Mouse (Mus musculus) embryonic facial prominence, embryonic 12.5 days (tissue): ENCODE results near the gene Tcf12. TPM values are rescaled to one million over a fixed set of nuclear protein-coding genes. Genes with fewer than 3 reads are reported as not detected.

Experiments used
- ATAC-seq: fragments of 200-750 bp; cut with Nextera tagmentation; 2 replicates; pipeline ENCODE4 v1.8.0; 2017; ENCODE audit not compliant: insufficient number of reproducible peaks, insufficient read depth, low FRiP score, low TSS enrichment
- H3K27ac ChIP-seq: fragments of 300-500 bp; sonication (generic); 2 replicates; pipeline ENCODE4 v1.5.1; 2016; ENCODE audit warnings: mild to moderate bottlenecking
- H3K27me3 ChIP-seq: fragments of 300-500 bp; sonication (generic); 2 replicates; pipeline ENCODE4 v1.6.1; 2016; ENCODE audit warnings: mild to moderate bottlenecking, moderate library complexity
- H3K36me3 ChIP-seq: fragments of 300-500 bp; sonication (generic); 2 replicates; pipeline ENCODE4 v1.6.1; 2016; ENCODE audit warnings: mild to moderate bottlenecking
- H3K4me1 ChIP-seq: fragments of 300-500 bp; sonication (generic); 2 replicates; pipeline ENCODE4 v1.6.1; 2016
- H3K4me2 ChIP-seq: fragments of 300-500 bp; sonication (generic); replicated peaks from 2 replicates; pipeline ENCODE4 v1.6.1; 2016; ENCODE audit warnings: mild to moderate bottlenecking, moderate library complexity
- H3K4me3 ChIP-seq: fragments of 300-500 bp; sonication (generic); 2 replicates; pipeline ENCODE4 v1.5.1; 2016; ENCODE audit warnings: mild to moderate bottlenecking
- H3K9ac ChIP-seq: fragments of 300-500 bp; sonication (generic); 2 replicates; pipeline ENCODE4 v1.6.1; 2016; ENCODE audit warnings: mild to moderate bottlenecking, moderate library complexity
- H3K9me3 ChIP-seq: fragments of 300-500 bp; sonication (generic); 2 replicates; pipeline ENCODE4 v1.6.1; 2016; ENCODE audit warnings: mild to moderate bottlenecking, moderate library complexity
- WGBS: fragments of 180-500 bp; shearing (Covaris S2); methylation state at CpG from one replicate; pipeline ENCODE4 v1.1.7; 2016; 5-methylcytosine and 5-hydroxymethylcytosine counted together
- polyA plus RNA-seq: library from polyadenylated mRNA; unstranded; fragments of >200 nt; fragmentation: Nextera tagmentation; extraction: Ambion mirVana; gene quantifications from 2 replicates; pipeline ENCODE4 v1.2.1, GENCODE M21; 2016

Gene Tcf12
- polyA plus RNA-seq, 1 experiment from 2014 or later: 162 TPM

DNA sequence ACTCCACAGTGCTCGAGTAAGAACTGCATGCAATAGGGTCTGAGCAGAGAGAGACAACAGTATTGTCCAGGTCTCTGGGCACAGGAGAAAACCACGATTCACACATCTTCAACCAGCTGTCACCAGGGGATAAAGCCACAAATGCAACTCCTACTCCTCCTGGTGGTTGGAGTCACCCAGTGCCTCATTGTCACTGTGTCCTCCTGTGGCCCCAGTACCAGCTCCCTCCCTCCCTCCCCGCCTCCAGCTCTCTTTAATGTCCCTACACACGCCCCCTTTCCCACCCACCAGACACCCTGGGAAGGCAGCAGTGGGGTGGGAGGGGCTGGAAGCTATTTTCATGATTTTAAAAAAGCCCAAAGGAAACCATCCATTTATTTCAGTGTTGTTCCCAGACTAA lies 299.3 kb downstream of the Tcf12 start:
- no peak overlapping the region for H3K4me2 ChIP-seq
- H3K27me3 ChIP-seq: no peaks in the 10 kb centered on the region
- H3K9ac ChIP-seq: no peak overlapping the region
- H3K4me3 ChIP-seq: no peak overlapping the region
- H3K4me1 ChIP-seq: no peaks in the 10 kb centered on the region; the same call in 1 of the 2 replicates
- no peaks in the 10 kb centered on the region for H3K36me3 ChIP-seq
- 34% methylated on average over 4 of the region's 4 CpGs for WGBS
- H3K9me3 ChIP-seq: no peaks in the 10 kb centered on the region
- no peak overlapping the region for H3K27ac ChIP-seq
- no peak for ATAC-seq

DNA sequence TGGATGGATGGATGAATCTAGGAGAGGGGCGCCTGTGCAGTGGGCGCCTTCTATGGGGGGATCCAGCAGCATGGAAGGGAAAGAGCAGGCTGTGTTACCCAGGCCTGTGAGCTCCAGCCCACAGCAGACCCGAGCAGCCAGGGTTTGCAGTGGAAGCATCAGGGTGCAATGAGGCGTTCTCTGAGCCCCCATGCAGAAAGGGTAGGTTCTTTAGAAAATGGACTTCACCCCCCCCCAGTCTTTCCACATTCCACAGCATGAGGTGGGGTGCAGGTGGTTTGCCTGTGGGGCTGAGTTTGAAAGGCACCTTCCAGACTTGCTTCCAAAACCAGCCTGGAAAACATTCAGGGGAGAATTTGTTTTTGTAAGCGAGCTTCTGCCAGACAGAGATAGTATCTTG lies 300.3 kb downstream of the Tcf12 start:
- no peak for ATAC-seq
- H3K27ac ChIP-seq: 0 out of 2 replicates have a peak overlapping the region, but pooled peaks have one; percentile 17
- H3K9me3 ChIP-seq: no peaks in the 10 kb centered on the region
- no peaks in the 10 kb centered on the region for H3K27me3 ChIP-seq
- 61% methylated on average over 5 of the region's 5 CpGs for WGBS
- no peaks in the 10 kb centered on the region; the same call in 1 of the 2 replicates for H3K4me1 ChIP-seq
- H3K9ac ChIP-seq: no peak overlapping the region
- H3K4me3 ChIP-seq: no peak overlapping the region
- H3K4me2 ChIP-seq: no peak overlapping the region
- no peaks in the 10 kb centered on the region for H3K36me3 ChIP-seq

DNA sequence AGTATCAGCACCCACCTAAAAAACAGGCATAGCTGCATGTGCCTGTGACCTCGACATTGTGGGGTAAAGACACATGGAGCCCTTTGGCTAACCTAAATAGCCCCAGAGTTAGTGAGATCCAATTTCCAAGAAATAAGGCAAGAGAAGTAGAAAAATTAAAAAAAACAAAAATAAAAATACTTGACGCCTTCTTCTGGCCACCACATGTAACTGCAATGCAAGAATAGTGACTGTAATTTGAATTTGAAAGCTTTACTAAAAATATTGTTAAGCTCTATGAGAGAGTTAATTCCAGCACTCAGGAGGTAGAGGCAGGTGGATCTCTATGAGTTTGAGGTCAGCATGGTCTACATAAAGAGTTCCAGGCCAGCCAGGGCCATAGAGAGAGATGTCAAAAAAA lies 300.9 kb downstream of the Tcf12 start:
- no peaks in the 10 kb centered on the region; the same call in 1 of the 2 replicates for H3K4me1 ChIP-seq
- H3K4me3 ChIP-seq: no peak overlapping the region
- no peaks in the 10 kb centered on the region for H3K27me3 ChIP-seq
- no peak overlapping the region for H3K4me2 ChIP-seq
- 81% methylated on average over 2 of the region's 2 CpGs for WGBS
- ATAC-seq: no peak
- H3K9ac ChIP-seq: no peak overlapping the region
- H3K27ac ChIP-seq: no peak overlapping the region
- H3K36me3 ChIP-seq: no peaks in the 10 kb centered on the region
- no peaks in the 10 kb centered on the region for H3K9me3 ChIP-seq

DNA sequence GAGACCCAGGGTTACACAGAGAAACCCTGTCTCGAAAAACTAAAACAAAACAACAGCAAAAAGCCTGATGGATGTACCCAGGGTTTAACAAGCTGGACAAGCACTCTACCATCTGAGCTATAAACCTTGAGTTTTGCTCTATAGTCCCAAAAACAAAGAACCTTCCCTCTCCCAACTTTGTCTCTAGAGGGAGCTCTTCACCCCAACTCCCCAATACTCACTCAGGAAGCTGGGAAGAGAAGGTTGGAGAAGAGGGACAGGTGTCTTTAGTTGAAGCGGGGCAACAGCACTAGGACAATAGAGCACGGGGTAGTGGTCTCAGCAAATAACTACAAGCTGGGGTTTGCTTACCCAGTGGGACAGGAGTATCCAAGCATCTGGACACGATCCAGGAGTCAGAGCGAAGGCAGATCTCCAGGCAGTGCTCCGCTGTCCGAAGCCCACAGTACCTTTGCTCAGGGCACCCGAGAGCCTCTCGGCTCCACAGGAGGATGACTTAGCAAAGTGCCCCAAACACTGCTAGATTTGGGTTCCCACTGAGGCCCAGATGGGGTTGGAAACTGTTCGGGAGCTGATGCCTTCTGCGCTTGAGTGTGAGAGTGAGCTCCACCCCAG lies 302.9 kb downstream of the Tcf12 start:
- H3K4me1 ChIP-seq: no peaks in the 10 kb centered on the region; the same call in 1 of the 2 replicates
- ATAC-seq: no peak

DNA sequence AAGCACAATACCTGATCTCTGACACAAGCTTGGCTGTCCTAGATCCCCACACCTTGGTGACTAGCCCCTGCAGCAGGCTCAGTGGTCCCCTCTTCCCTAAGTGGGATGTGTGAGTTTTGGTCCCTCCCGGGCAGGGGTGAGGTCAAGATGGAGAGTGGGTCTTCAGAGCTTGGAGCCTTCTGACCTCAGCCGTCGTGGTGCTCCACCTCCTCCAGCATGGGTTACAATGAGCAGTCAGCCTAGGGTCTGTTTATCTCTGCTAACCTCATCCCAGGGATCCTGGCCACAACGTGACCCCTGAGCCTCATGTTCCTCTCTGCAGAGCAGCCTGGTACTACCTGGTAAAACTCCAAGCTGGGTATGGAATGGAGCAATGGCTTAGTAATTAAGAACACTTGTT lies 303.9 kb downstream of the Tcf12 start:
- no peaks in the 10 kb centered on the region for H3K9me3 ChIP-seq
- H3K27me3 ChIP-seq: no peaks in the 10 kb centered on the region
- no peaks in the 10 kb centered on the region for H3K36me3 ChIP-seq
- WGBS: 50% methylated on average over 4 of the region's 4 CpGs
- H3K9ac ChIP-seq: no peak overlapping the region
- H3K4me3 ChIP-seq: no peak overlapping the region
- H3K4me1 ChIP-seq: no peaks in the 10 kb centered on the region; the same call in 1 of the 2 replicates
- no peak overlapping the region for H3K27ac ChIP-seq
- H3K4me2 ChIP-seq: no peak overlapping the region
- ATAC-seq: no peak

More for the DNA sequence above, 302.9 kb downstream of the Tcf12 start:
- Histone ChIP-seq H3K4me3 (no peak overlapping the region), H3K36me3 (no peaks in the 10 kb centered on the region), H3K27me3 (no peaks in the 10 kb centered on the region), H3K9ac (no peak overlapping the region), H3K9me3 (no peaks in the 10 kb centered on the region), H3K27ac (no peak overlapping the region), H3K4me2 (peak overlapping the region; percentile 9; the same call in 1 of the 2 replicates)
- WGBS: 43% methylated on average over 11 of the region's 11 CpGs

DNA sequence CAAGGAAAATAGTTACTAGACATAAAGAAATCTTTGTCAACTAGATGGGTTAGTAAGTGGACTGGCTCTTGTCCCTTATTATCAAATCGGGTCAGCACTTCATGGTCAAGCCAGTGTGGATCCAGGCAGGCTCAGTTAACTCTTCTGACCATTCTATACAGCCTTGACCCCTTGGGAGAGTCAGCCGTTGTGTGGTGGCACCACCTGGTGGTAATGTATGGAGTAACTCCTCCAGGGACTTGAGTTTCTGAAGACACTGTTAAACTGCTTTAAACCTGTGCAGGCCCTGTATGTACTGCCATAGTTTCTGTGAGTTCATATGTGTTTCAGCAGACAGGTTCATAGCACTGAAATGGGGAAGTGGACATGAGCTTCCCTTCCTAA lies 305.3 kb downstream of the Tcf12 start:
- Histone ChIP-seq H3K27ac (no peak overlapping the region), H3K36me3 (no peaks in the 10 kb centered on the region), H3K4me2 (no peak overlapping the region), H3K4me3 (no peak overlapping the region), H3K9ac (no peak overlapping the region), H3K27me3 (no peaks in the 10 kb centered on the region; the same call in 1 of the 2 replicates), H3K9me3 (no peaks in the 10 kb centered on the region), H3K4me1 (no peaks in the 10 kb centered on the region; the same call in 1 of the 2 replicates)
- 5% methylated on average over 2 of the region's 2 CpGs for WGBS
- no peak for ATAC-seq

DNA sequence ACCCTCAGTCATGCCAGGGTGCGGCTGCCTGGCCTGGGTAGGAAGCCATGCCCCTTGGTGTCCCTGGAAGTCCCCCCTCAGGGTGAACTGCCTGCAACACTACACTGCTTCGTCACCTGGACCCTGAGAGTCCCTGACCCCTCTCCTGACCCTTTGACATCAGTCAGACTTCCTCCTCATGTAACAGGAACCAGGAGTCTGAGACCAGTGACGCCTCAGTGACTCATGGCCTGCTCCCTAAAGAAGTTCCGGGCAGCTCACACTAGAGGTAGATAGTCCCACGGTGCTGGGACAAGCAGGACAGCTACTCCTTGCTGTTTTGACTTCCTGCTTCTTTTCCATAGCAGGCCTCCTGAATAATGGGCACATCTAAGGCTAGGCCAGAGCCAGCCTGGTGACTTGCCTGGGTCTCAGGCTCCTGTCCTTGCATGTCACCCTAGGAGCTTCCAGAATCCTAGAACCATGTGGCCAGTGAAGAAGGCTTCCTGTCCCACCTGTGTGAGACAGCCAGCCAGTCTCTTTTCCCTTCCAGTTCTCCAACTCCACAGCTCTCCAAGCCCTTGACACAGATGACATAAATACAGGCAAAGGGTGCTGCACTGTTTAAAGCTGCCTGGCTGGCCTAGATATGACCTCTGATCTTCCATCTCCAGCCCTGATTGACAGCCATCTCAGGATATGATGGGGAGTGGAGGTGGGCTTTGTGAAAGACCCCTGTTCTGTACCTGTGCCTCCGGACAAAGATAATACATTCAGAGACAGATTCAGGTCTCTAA lies 305.8 kb downstream of the Tcf12 start:
- no peaks in the 10 kb centered on the region; the same call in 1 of the 2 replicates for H3K27me3 ChIP-seq
- WGBS: 37% methylated on average over 6 of the region's 6 CpGs
- no peak overlapping the region for H3K27ac ChIP-seq
- H3K4me1 ChIP-seq: no peaks in the 10 kb centered on the region
- no peak overlapping the region for H3K4me2 ChIP-seq
- no peaks in the 10 kb centered on the region for H3K36me3 ChIP-seq
- no peak overlapping the region for H3K4me3 ChIP-seq
- no peaks in the 10 kb centered on the region for H3K9me3 ChIP-seq
- no peak for ATAC-seq
- H3K9ac ChIP-seq: no peak overlapping the region

DNA sequence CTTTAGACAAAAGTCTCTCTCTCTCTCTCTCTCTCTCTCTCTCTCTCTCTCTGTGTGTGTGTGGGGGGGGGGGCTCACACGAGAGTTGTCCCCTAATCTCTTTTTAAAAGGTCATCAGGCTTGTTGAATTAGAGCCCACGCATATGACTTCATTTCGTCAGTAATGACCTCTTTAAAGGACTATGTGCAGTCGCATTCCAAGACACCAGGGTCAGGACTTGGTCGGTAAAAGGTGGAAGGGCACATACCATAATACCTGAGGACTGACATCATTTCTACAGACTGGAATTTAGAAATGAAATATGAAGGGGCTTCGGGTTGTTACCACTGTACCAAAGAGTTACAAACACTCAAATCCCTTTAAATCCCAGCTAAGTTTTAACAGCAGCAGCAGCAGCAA lies 307.6 kb downstream of the Tcf12 start:
- Histone ChIP-seq H3K4me3 (no peak overlapping the region), H3K9me3 (no peaks in the 10 kb centered on the region), H3K4me2 (no peak overlapping the region), H3K4me1 (no peaks in the 10 kb centered on the region), H3K27ac (no peak overlapping the region), H3K9ac (no peak overlapping the region), H3K27me3 (no peaks in the 10 kb centered on the region; the same call in 1 of the 2 replicates), H3K36me3 (no peaks in the 10 kb centered on the region)
- WGBS: 20% methylated on average over 6 of the region's 6 CpGs
- ATAC-seq: no peak

DNA sequence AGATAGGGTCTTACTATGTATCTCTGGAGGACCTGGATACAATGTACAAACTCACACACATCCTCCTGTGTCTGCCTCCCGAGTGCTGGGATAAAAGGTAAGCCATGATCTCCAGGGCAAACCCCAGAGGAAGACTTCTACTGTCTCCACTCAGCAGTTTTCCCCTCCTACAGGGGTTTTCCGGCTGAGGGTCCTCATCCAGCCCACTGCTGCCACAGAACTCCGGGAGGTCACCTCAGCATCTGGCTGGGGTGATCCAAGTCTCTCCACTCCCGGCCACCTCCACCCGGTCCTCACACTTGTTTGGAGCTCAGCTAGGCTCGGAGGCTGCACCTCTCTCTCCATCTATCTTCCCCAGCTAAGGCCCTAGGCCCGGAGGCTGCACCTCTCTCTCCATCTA lies 308.4 kb downstream of the Tcf12 start:
- WGBS: 58% methylated on average over 7 of the region's 7 CpGs

DNA sequence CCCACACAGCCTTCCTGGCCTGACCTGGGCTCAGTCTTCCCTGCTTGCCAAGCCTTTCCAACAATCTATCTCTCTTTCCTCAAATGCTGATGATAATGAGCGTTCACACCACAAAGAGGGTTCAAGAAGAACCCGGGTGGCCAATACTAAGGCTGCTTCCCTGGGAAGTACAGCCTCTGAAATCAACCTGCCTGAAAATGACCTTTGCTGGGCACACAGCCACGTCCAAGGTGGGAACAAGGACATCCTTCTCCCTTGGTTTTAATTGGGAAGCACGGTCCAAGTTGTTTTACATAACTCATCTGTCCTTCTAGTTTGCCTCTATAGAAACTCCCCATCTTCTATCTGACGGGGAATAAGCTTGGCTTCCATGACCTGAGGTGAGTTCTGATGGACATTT lies 312.1 kb downstream of the Tcf12 start:
- WGBS: 86% methylated on average over 5 of the region's 5 CpGs
- H3K36me3 ChIP-seq: no peaks in the 10 kb centered on the region

More for the DNA sequence above, 308.4 kb downstream of the Tcf12 start:
- Histone ChIP-seq H3K36me3 (no peaks in the 10 kb centered on the region), H3K4me3 (no peak overlapping the region), H3K4me1 (no peaks in the 10 kb centered on the region), H3K27ac (no peak overlapping the region), H3K27me3 (no peaks in the 10 kb centered on the region; the same call in 1 of the 2 replicates), H3K9ac (no peak overlapping the region), H3K9me3 (no peaks in the 10 kb centered on the region), H3K4me2 (no peak overlapping the region)
- no peak for ATAC-seq

DNA sequence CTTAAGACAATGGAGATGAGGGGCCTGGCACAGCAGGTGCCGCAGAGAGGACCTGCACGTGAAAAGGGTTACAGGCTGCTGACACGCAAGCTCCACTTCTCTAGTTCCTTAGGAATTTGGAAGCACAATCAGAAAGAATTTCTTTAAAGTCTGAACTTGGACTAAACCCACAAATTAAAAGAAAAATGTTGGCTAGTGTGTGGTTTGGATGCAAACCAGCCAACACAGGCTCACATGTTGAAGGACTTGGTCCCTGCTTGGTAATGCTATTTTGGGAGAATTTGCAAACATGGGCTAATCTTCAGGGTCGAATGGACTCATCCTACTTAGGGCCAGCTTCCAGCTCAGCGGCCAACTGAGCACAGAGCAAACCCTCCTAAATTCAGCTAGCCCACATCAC lies 313.5 kb downstream of the Tcf12 start:
- H3K4me2 ChIP-seq: no peak overlapping the region
- H3K9me3 ChIP-seq: no peaks in the 10 kb centered on the region
- WGBS: 68% methylated on average over 5 of the region's 5 CpGs
- H3K9ac ChIP-seq: no peak overlapping the region
- H3K27ac ChIP-seq: no peak overlapping the region
- H3K27me3 ChIP-seq: no peaks in the 10 kb centered on the region; the same call in 1 of the 2 replicates
- no peak for ATAC-seq
- H3K36me3 ChIP-seq: no peaks in the 10 kb centered on the region
- no peaks in the 10 kb centered on the region for H3K4me1 ChIP-seq
- H3K4me3 ChIP-seq: no peak overlapping the region

More for the DNA sequence above, 312.1 kb downstream of the Tcf12 start:
- ATAC-seq: no peak
- Histone ChIP-seq H3K27me3 (no peaks in the 10 kb centered on the region; the same call in 1 of the 2 replicates), H3K27ac (no peak overlapping the region), H3K4me3 (no peak overlapping the region), H3K9me3 (no peaks in the 10 kb centered on the region), H3K9ac (no peak overlapping the region), H3K4me1 (no peaks in the 10 kb centered on the region), H3K4me2 (no peak overlapping the region)
